In the genomic region with DNA sequence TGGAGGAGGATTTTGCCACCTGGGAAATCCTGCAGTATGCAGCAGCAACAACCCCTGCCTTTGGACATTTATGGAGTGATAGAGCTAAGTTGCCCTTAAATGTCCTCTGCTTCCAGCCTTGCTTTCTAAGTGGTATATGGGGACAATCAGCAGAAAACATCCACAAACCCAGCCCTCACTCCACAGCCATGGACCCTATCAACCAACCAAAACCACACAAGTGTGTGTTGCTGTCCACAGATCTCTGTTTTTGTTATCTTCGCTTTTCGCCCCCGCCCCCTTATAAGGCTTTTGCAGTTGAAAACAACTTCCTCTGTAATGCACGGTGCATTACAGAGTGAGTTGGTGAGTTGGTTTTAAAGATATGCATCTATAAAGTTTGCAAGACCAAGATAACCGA, we compare ENCODE assay signal across 32 mouse cellular contexts. TPM values are rescaled to one million over a fixed set of nuclear protein-coding genes. Genes with fewer than 3 reads are reported as not detected.
A peak's percentile ranks its signal among the peaks of the same experiment; 100 is the strongest.
DNase-seq lines count a peak whose midpoint lies in the region; ATAC-seq and TF ChIP-seq lines count a peak whose summit lies in the region.
"Had no signal": no experiment of that assay in that cellular context is flagged by ENCODE, and none has a peak within 500 bp of the region (broad histone marks: within the 10 kb centered on the region; RNA-seq: fewer than 3 reads in every experiment).

No protein-coding gene starts in this region.

- TF ChIP-seq EP300 in liver, embryonic 14.5 days (IDR thresholded peaks at IDR 0.05; ENCODE audit: low read depth), result no peak; the same call in 1 of the 2 replicates

- no peaks in the 10 kb centered on the region for H3K36me3 ChIP-seq in G1E (replicated peaks)
- no peaks in the 10 kb centered on the region for H3K36me3 ChIP-seq in liver, embryonic 14.5 days (replicated peaks; ENCODE audit: control insufficient read depth, insufficient read depth, low read depth)
- no peaks in the 10 kb centered on the region for H3K36me3 ChIP-seq in midbrain, embryonic 13.5 days
- H3K36me3 ChIP-seq: embryonic facial prominence, embryonic 15.5 days; hindbrain, embryonic 10.5 days; intestine, embryonic 15.5 days; neural tube, embryonic 12.5 days had no signal

- no peaks in the 10 kb centered on the region for H3K27me3 ChIP-seq in G1E (ENCODE audit: insufficient read depth, low read length)
- no peaks in the 10 kb centered on the region for H3K27me3 ChIP-seq in liver, embryonic 14.5 days (ENCODE audit: control insufficient read depth, insufficient read depth, low read length)
- no peaks in the 10 kb centered on the region for H3K27me3 ChIP-seq in midbrain, embryonic 13.5 days
- H3K27me3 ChIP-seq: embryonic facial prominence, embryonic 15.5 days; intestine, embryonic 15.5 days; neural tube, embryonic 12.5 days had no signal

- H3K4me3 ChIP-seq in G1E (ENCODE audit: low read depth, low read length), result no peak overlapping the region; the same call in 1 of the 2 replicates
- no peak overlapping the region for H3K4me3 ChIP-seq in liver, embryonic 14.5 days (ENCODE audit: insufficient read depth in 1 of 2, low read depth in 2 of 2, low read length in 2 of 2)
- no peak overlapping the region for H3K4me3 ChIP-seq in midbrain, embryonic 13.5 days (replicated peaks)
- H3K4me3 ChIP-seq: embryonic facial prominence, embryonic 15.5 days; hindbrain, embryonic 10.5 days; intestine, embryonic 15.5 days; neural tube, embryonic 12.5 days had no signal

- ATAC-seq in G1E (ENCODE audit: extremely low read depth, insufficient number of reproducible peaks, low FRiP score, poor library complexity, severe bottlenecking), result peak; percentile 87
- ATAC-seq in granulocyte monocyte progenitor cell, adult 5-6 weeks (replicated peaks; ENCODE audit: poor library complexity, severe bottlenecking), result 0 out of 2 replicates have a peak, but pooled peaks have one; percentile 20
- ATAC-seq in liver, embryonic 14.5 days (ENCODE audit: insufficient read depth), result peak; percentile 77
- peak; percentile 74 for ATAC-seq in megakaryocyte progenitor cell, adult 5-6 weeks (replicated peaks; ENCODE audit: poor library complexity)
- no peak for ATAC-seq in midbrain, embryonic 13.5 days
- ATAC-seq: activated CD4-positive, CD25-positive, alpha-beta regulatory T cell, adult 4 months; forebrain, embryonic 16.5 days; hindbrain, embryonic 16.5 days; intestine, embryonic 15.5 days; lung, postnatal 0 days had no signal

- peak; percentile 69 for DNase-seq in G1E (ENCODE audit: low spot score)
- peak in 2 of 3 experiments; percentile 15 to 16 for DNase-seq in liver, embryonic 14.5 days (ENCODE audit: low read depth in 3 of 3, low spot score in 3 of 3)
- no peak for DNase-seq in spleen, adult 12 weeks (ENCODE audit: low spot score)
- DNase-seq in embryo, embryonic 11 days, result no peak
- no peak for DNase-seq in kidney, postnatal 14 days
- DNase-seq: adrenal gland, adult 8-10 months; cerebellum, adult 2 months; cerebellum, postnatal 25 days; gastrocnemius, postnatal 10 days; heart, adult 11 months; kidney, adult 8-10 months; kidney, postnatal 10 days; midbrain, embryonic 14.5 days; right cerebral cortex, postnatal 4 days had no signal

- H3K9ac ChIP-seq in liver, embryonic 14.5 days (replicated peaks), result no peak overlapping the region
- no peak overlapping the region for H3K9ac ChIP-seq in midbrain, embryonic 13.5 days (replicated peaks)
- H3K9ac ChIP-seq: embryonic facial prominence, embryonic 15.5 days; intestine, embryonic 15.5 days; neural tube, embryonic 12.5 days had no signal

- no peak overlapping the region for H3K27ac ChIP-seq in liver, embryonic 14.5 days
- H3K27ac ChIP-seq in midbrain, embryonic 13.5 days, result no peak overlapping the region
- H3K27ac ChIP-seq: embryonic facial prominence, embryonic 15.5 days; hindbrain, embryonic 10.5 days; intestine, embryonic 15.5 days; macrophage; neural tube, embryonic 12.5 days had no signal

- no peak overlapping the region for H3K4me2 ChIP-seq in liver, embryonic 14.5 days (ENCODE audit: low read depth)
- H3K4me2 ChIP-seq in midbrain, embryonic 13.5 days (replicated peaks), result no peak overlapping the region
- H3K4me2 ChIP-seq: embryonic facial prominence, embryonic 15.5 days; heart, embryonic 11.5 days; intestine, embryonic 15.5 days; neural tube, embryonic 12.5 days had no signal

- peaks cover 64% of the 10 kb centered on the region for H3K4me1 ChIP-seq in G1E (ENCODE audit: insufficient read depth, low read depth, low read length)
- peaks cover 0 to 4% of the 10 kb centered on the region in 2 experiments; a peak in 1 of 4 replicates for H3K4me1 ChIP-seq in liver, embryonic 14.5 days (replicated peaks; ENCODE audit: control insufficient read depth in 2 of 2, insufficient read depth in 2 of 2, low read length in 1 of 2)
- no peaks in the 10 kb centered on the region for H3K4me1 ChIP-seq in midbrain, embryonic 13.5 days (replicated peaks)
- H3K4me1 ChIP-seq: embryonic facial prominence, embryonic 15.5 days; hindbrain, embryonic 10.5 days; neural tube, embryonic 12.5 days had no signal

- no peaks in the 10 kb centered on the region for H3K9me3 ChIP-seq in G1E (replicated peaks)
- H3K9me3 ChIP-seq in liver, embryonic 14.5 days (ENCODE audit: control insufficient read depth, low read length), result no peaks in the 10 kb centered on the region
- H3K9me3 ChIP-seq in midbrain, embryonic 13.5 days, result no peaks in the 10 kb centered on the region
- H3K9me3 ChIP-seq: embryonic facial prominence, embryonic 15.5 days; hindbrain, embryonic 10.5 days; intestine, embryonic 15.5 days; neural tube, embryonic 12.5 days had no signal

- no peak for TF ChIP-seq CTCF in G1E (IDR thresholded peaks at IDR 0.05; ENCODE audit: low read depth, low read length)
- no peak for TF ChIP-seq CTCF in liver, embryonic 14.5 days (IDR thresholded peaks at IDR 0.05; ENCODE audit: low read depth)

- WGBS in liver, embryonic 14.5 days (ENCODE audit: insufficient replicate concordance), result 20% methylated on average over 5 of the region's 5 CpGs
- WGBS in midbrain, embryonic 13.5 days, result 96% methylated on average over 5 of the region's 5 CpGs

RNA-seq across cellular contexts. Expression of gene Pf4, which starts 3.3 kb away (rescaled TPM):
- total RNA-seq in G1E (2014; fragmentation: Nextera tagmentation) (73.3 and 84.5 TPM in 2 replicates), G1E (2017) (31.9 and 45.6 TPM in 2 replicates)
- 2.9 and 6.8 TPM in 2 replicates for polyA plus RNA-seq in G1E (2012)
- total RNA-seq in granulocyte monocyte progenitor cell, adult 5-6 weeks (2014; fragmentation: Nextera tagmentation), result 5.8 TPM in 1 of 2 replicates, not detected in the other
- 2.4 and 6.6 TPM in 2 replicates for total RNA-seq in granulocyte monocyte progenitor cell, adult 5-6 weeks (2017)
- polyA plus RNA-seq in liver, embryonic 14.5 days (2012; rRNA removed), result 247 and 271 TPM in 2 replicates
- polyA plus RNA-seq in liver, embryonic 14.5 days (2014; fragmentation: Nextera tagmentation; extraction: Ambion mirVana), result 428 and 516 TPM in 2 replicates
- total RNA-seq in megakaryocyte progenitor cell, adult 5-6 weeks (2015), result 0.64 and 3.3 TPM in 2 replicates
- 1.2 and 2.2 TPM in 2 replicates for total RNA-seq in megakaryocyte progenitor cell, adult 5-6 weeks (2017)
- polyA plus RNA-seq in midbrain, embryonic 13.5 days (2015; fragmentation: Nextera tagmentation; extraction: Ambion mirVana), result 37.9 and 47.6 TPM in 2 replicates
- total RNA-seq: ES-E14 had no signal
- polyA plus RNA-seq: activated CD4-positive, CD25-positive, alpha-beta regulatory T cell, adult 4 months had no signal

RNA-seq across cellular contexts. Expression of gene Ppbp, which starts 7.2 kb away (rescaled TPM):
- 9.5 and 16.3 TPM in 2 replicates for total RNA-seq in G1E (2014; fragmentation: Nextera tagmentation)
- total RNA-seq in G1E (2017), result 1.2 and 1.4 TPM in 2 replicates
- polyA plus RNA-seq in G1E (2012), result 0.31 and 0.51 TPM in 2 replicates
- total RNA-seq in granulocyte monocyte progenitor cell, adult 5-6 weeks (2014; fragmentation: Nextera tagmentation), result not detected in 2 replicates
- total RNA-seq in granulocyte monocyte progenitor cell, adult 5-6 weeks (2017), result not detected in 2 replicates
- polyA plus RNA-seq in liver, embryonic 14.5 days (2012; rRNA removed), result 129 and 146 TPM in 2 replicates
- 176 and 219 TPM in 2 replicates for polyA plus RNA-seq in liver, embryonic 14.5 days (2014; fragmentation: Nextera tagmentation; extraction: Ambion mirVana)
- 0.66 TPM in 1 of 2 replicates, not detected in the other for total RNA-seq in megakaryocyte progenitor cell, adult 5-6 weeks (2015)
- not detected in 2 replicates for total RNA-seq in megakaryocyte progenitor cell, adult 5-6 weeks (2017)
- polyA plus RNA-seq in midbrain, embryonic 13.5 days (2015; fragmentation: Nextera tagmentation; extraction: Ambion mirVana), result 1.8 and 2.7 TPM in 2 replicates
- polyA plus RNA-seq: activated CD4-positive, CD25-positive, alpha-beta regulatory T cell, adult 4 months had no signal

RNA-seq across cellular contexts. Expression of gene Cxcl3, which starts 10.3 kb away (rescaled TPM):
- total RNA-seq in G1E (2014; fragmentation: Nextera tagmentation), result not detected in 2 replicates
- 0.06 and 0.16 TPM in 2 replicates for total RNA-seq in G1E (2017)
- polyA plus RNA-seq in G1E (2012), result 0.25 and 0.54 TPM in 2 replicates
- not detected in 2 replicates for total RNA-seq in granulocyte monocyte progenitor cell, adult 5-6 weeks (2014; fragmentation: Nextera tagmentation)
- 0.21 TPM in 1 of 2 replicates, not detected in the other for total RNA-seq in granulocyte monocyte progenitor cell, adult 5-6 weeks (2017)
- 0.07 TPM in 1 of 2 replicates, not detected in the other for polyA plus RNA-seq in liver, embryonic 14.5 days (2012; rRNA removed)
- polyA plus RNA-seq in liver, embryonic 14.5 days (2014; fragmentation: Nextera tagmentation; extraction: Ambion mirVana), result 0.17 TPM in 1 of 2 replicates, not detected in the other
- total RNA-seq in megakaryocyte progenitor cell, adult 5-6 weeks (2015), result not detected in 2 replicates
- total RNA-seq in megakaryocyte progenitor cell, adult 5-6 weeks (2017), result not detected in 2 replicates
- polyA plus RNA-seq in midbrain, embryonic 13.5 days (2015; fragmentation: Nextera tagmentation; extraction: Ambion mirVana), result not detected in 2 replicates
- total RNA-seq: adrenal gland, adult 8-10 months; ES-E14; gastrocnemius, postnatal 10 days; layer of hippocampus, adult 8-10 months; left cerebral cortex, postnatal 25 days had no signal
- polyA plus RNA-seq: activated CD4-positive, CD25-positive, alpha-beta regulatory T cell, adult 4 months; cerebellum, adult 2 months; heart, embryonic 11.5 days; heart, postnatal 0 days; hindbrain, embryonic 10.5 days; midbrain, embryonic 14.5 days; neural tube, embryonic 12.5 days; stomach, embryonic 16.5 days had no signal

RNA-seq across cellular contexts. Expression of gene Cxcl5, which starts 16.4 kb away (rescaled TPM):
- total RNA-seq in G1E (2014; fragmentation: Nextera tagmentation) (not detected in 2 replicates), G1E (2017) (not detected in 2 replicates)
- polyA plus RNA-seq in G1E (2012), result not detected in 2 replicates
- not detected in 2 replicates for total RNA-seq in granulocyte monocyte progenitor cell, adult 5-6 weeks (2014; fragmentation: Nextera tagmentation)
- total RNA-seq in granulocyte monocyte progenitor cell, adult 5-6 weeks (2017), result not detected in 2 replicates
- 0.40 and 0.41 TPM in 2 replicates for polyA plus RNA-seq in liver, embryonic 14.5 days (2012; rRNA removed)
- 0.69 and 0.85 TPM in 2 replicates for polyA plus RNA-seq in liver, embryonic 14.5 days (2014; fragmentation: Nextera tagmentation; extraction: Ambion mirVana)
- total RNA-seq in megakaryocyte progenitor cell, adult 5-6 weeks (2015), result not detected in 2 replicates
- not detected in 2 replicates for total RNA-seq in megakaryocyte progenitor cell, adult 5-6 weeks (2017)
- polyA plus RNA-seq in midbrain, embryonic 13.5 days (2015; fragmentation: Nextera tagmentation; extraction: Ambion mirVana), result not detected in 2 replicates
- total RNA-seq: adrenal gland, adult 8-10 months; gastrocnemius, postnatal 10 days; left cerebral cortex, postnatal 25 days had no signal
- polyA plus RNA-seq: activated CD4-positive, CD25-positive, alpha-beta regulatory T cell, adult 4 months; hindbrain, embryonic 10.5 days; midbrain, embryonic 14.5 days; neural tube, embryonic 12.5 days had no signal

RNA-seq across cellular contexts. Expression of gene Cxcl15, which starts 18.8 kb away (rescaled TPM):
- not detected in 2 replicates for total RNA-seq in G1E (2014; fragmentation: Nextera tagmentation)
- total RNA-seq in G1E (2017), result 0.06 and 0.11 TPM in 2 replicates
- polyA plus RNA-seq in G1E (2012), result not detected in 2 replicates
- not detected in 2 replicates for total RNA-seq in granulocyte monocyte progenitor cell, adult 5-6 weeks (2014; fragmentation: Nextera tagmentation)
- total RNA-seq in granulocyte monocyte progenitor cell, adult 5-6 weeks (2017), result not detected in 2 replicates
- 0.03 TPM in 1 of 2 replicates, not detected in the other for polyA plus RNA-seq in liver, embryonic 14.5 days (2012; rRNA removed)
- not detected in 2 replicates for polyA plus RNA-seq in liver, embryonic 14.5 days (2014; fragmentation: Nextera tagmentation; extraction: Ambion mirVana)
- not detected in 2 replicates for total RNA-seq in megakaryocyte progenitor cell, adult 5-6 weeks (2015)
- total RNA-seq in megakaryocyte progenitor cell, adult 5-6 weeks (2017), result not detected in 2 replicates
- not detected in 2 replicates for polyA plus RNA-seq in midbrain, embryonic 13.5 days (2015; fragmentation: Nextera tagmentation; extraction: Ambion mirVana)
- total RNA-seq: adrenal gland, adult 8-10 months; ES-E14; gastrocnemius, postnatal 10 days; layer of hippocampus, adult 8-10 months; left cerebral cortex, postnatal 25 days had no signal
- polyA plus RNA-seq: activated CD4-positive, CD25-positive, alpha-beta regulatory T cell, adult 4 months; cerebellum, adult 2 months; forebrain, embryonic 16.5 days; hindbrain, embryonic 10.5 days; hindbrain, embryonic 16.5 days; macrophage; midbrain, embryonic 14.5 days; neural tube, embryonic 12.5 days had no signal

Comparison
In these comparisons a context has a peak if more than half of its experiments do, and no peak if none do; other contexts are left out.
1. DNase-seq: peak in G1E (single experiment) and liver, embryonic 14.5 days (2 of 3); none in spleen, adult 12 weeks (single experiment), embryo, embryonic 11 days (single experiment) and kidney, postnatal 14 days (single experiment).
2. RNA of gene Pf4, which starts 3.3 kb away (total RNA-seq): 31.9 to 84.5 TPM in G1E; 0.64 to 3.3 TPM in megakaryocyte progenitor cell, adult 5-6 weeks and 2.4 to 6.6 TPM in granulocyte monocyte progenitor cell, adult 5-6 weeks; every median in the first group is over 4 times any median in the second.